Mouse (Mus musculus) midbrain, embryonic 10.5 days (tissue): ENCODE measurements around the gene Zc3h7b. TPM values are rescaled to one million over a fixed set of nuclear protein-coding genes. Genes with fewer than 3 reads are reported as not detected.
"Not testable (repeated sequence)": the region's sequence is repeated elsewhere in the genome, so short reads cannot be mapped to it uniquely, and the experiment has no call there.

Experiments
- DNase-seq: peaks from one replicate; pipeline ENCODE4 v3.0.0-alpha.2; 2017; ENCODE audit warnings: low spot score
- H3K27ac ChIP-seq: fragments of 300-500 bp; sonication (generic); replicated peaks from 2 replicates; pipeline ENCODE4 v1.5.1; 2016; ENCODE audit warnings: mild to moderate bottlenecking
- H3K27me3 ChIP-seq: fragments of 300-500 bp; sonication (generic); 2 replicates; pipeline ENCODE4 v1.6.1; 2016; ENCODE audit warnings: low read depth, mild to moderate bottlenecking; ENCODE audit not compliant: poor library complexity, severe bottlenecking
- H3K36me3 ChIP-seq: fragments of 300-500 bp; sonication (generic); 2 replicates; pipeline ENCODE4 v1.6.1; 2016; ENCODE audit warnings: mild to moderate bottlenecking, moderate library complexity
- H3K4me1 ChIP-seq: fragments of 300-500 bp; sonication (generic); 2 replicates; pipeline ENCODE4 v1.6.1; 2016
- H3K4me3 ChIP-seq: fragments of 300-500 bp; sonication (generic); 2 replicates; pipeline ENCODE4 v1.5.1; 2016; ENCODE audit warnings: mild to moderate bottlenecking, moderate library complexity
- H3K9me3 ChIP-seq: fragments of 300-500 bp; sonication (generic); replicated peaks from 2 replicates; pipeline ENCODE4 v1.6.1; 2016; ENCODE audit warnings: mild to moderate bottlenecking
- WGBS: fragments of 180-500 bp; shearing (Covaris S2); methylation state at CpG from one replicate; pipeline ENCODE4 v1.1.7; 2016; 5-methylcytosine and 5-hydroxymethylcytosine counted together
- polyA plus RNA-seq: library from polyadenylated mRNA; unstranded; fragments of >200 nt; fragmentation: Nextera tagmentation; extraction: Ambion mirVana; gene quantifications from 2 replicates; pipeline ENCODE4 v1.2.1, GENCODE M21; 2016

Zc3h7b gene
- polyA plus RNA-seq, 1 experiment from 2014 or later = 36.3 TPM

DNA sequence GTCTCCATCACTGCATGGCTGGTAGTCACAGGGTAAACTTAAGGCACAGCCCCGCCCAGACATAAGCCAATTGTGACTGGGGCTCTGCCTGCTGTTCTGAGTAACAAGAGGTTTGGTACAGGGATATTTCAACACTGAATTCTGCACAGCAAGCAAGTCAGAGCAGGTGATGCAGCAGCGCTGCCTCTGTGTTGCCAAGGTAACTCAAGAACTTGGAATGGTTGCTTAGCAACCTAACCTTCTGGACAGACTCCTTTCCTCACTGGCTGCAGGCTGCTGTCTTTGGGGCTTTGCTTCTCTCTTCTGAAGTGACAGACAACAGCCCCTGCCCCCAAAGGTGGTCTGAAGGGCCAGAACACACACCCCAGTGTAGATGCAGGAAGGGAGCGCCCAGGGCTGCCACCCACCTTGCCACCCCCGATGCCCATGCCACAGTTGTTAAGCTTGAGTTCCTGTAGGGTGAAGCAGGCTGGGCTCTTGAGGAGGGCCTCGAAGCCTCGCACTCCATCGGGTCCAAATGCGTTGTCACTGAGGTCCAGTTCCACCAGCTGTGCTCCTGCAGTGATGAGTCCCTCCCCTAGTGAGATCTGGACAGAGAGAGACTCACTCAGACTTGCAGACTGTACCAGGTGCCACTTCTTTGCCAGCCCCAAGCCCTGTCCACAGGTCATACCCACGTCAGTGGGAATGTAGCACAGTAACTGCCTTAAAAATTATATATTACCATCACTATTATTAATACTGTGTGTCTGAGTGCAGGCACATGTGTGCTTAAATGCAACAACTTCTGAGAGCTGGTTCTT lies 26.3 kb upstream of the Zc3h7b start:
- no peak for DNase-seq
- peaks cover 7% of the 10 kb centered on the region for H3K4me1 ChIP-seq
- H3K27ac ChIP-seq = no peak overlapping the region
- H3K36me3 ChIP-seq = peaks cover 95% of the 10 kb centered on the region
- H3K27me3 ChIP-seq = no peaks in the 10 kb centered on the region
- WGBS = 91% methylated on average over 9 of the region's 9 CpGs
- H3K9me3 ChIP-seq = no peaks in the 10 kb centered on the region
- no peak overlapping the region for H3K4me3 ChIP-seq

GRCm38 (mm10) chr15:81719139-81719531 lies 25.7 kb upstream of the Zc3h7b start:
- DNase-seq = no peak
- Histone ChIP-seq H3K27me3 (no peaks in the 10 kb centered on the region), H3K4me3 (no peak overlapping the region), H3K4me1 (peaks cover 7% of the 10 kb centered on the region), H3K9me3 (no peaks in the 10 kb centered on the region), H3K36me3 (peaks cover 95% of the 10 kb centered on the region), H3K27ac (no peak overlapping the region)
- WGBS = 91% methylated on average over 6 of the region's 6 CpGs

DNA sequence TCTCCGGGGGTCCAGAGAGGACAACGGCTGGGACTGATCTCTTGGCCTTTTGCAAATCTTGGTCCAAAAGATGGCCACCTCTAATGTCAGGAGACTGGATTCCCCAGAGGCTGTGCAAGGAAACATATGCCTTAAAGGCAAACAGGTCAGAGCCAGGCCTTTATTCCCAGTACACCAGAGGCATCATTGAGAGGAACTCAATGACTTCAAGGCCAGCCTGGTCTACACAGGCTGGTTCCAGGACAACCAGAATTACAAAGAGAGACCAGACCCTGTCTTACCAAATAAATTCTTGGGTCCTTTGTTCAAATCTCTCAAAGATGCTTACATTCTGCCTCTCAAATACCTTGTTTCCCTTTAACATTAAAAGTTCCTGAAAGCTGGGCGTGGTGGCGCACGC lies 22.5 kb upstream of the Zc3h7b start:
- H3K4me3 ChIP-seq = no peak overlapping the region
- peaks cover 95% of the 10 kb centered on the region for H3K36me3 ChIP-seq
- no peak overlapping the region for H3K27ac ChIP-seq
- H3K27me3 ChIP-seq = no peaks in the 10 kb centered on the region
- DNase-seq = no peak
- H3K9me3 ChIP-seq = no peaks in the 10 kb centered on the region
- H3K4me1 ChIP-seq = peaks cover 16% of the 10 kb centered on the region
- WGBS = 97% methylated on average over 5 of the region's 5 CpGs

- WGBS = 93% methylated on average over 11 of the region's 11 CpGs
- peaks cover 82% of the 10 kb centered on the region for H3K36me3 ChIP-seq
- H3K4me1 ChIP-seq = peaks cover 24% of the 10 kb centered on the region
- no peak overlapping the region for H3K4me3 ChIP-seq
- H3K27me3 ChIP-seq = no peaks in the 10 kb centered on the region
- DNase-seq = no peak
- H3K27ac ChIP-seq = no peak overlapping the region
- no peaks in the 10 kb centered on the region for H3K9me3 ChIP-seq
Observed at GRCm38 (mm10) chr15:81723653-81724052, 21.2 kb upstream of the Zc3h7b start.

DNA sequence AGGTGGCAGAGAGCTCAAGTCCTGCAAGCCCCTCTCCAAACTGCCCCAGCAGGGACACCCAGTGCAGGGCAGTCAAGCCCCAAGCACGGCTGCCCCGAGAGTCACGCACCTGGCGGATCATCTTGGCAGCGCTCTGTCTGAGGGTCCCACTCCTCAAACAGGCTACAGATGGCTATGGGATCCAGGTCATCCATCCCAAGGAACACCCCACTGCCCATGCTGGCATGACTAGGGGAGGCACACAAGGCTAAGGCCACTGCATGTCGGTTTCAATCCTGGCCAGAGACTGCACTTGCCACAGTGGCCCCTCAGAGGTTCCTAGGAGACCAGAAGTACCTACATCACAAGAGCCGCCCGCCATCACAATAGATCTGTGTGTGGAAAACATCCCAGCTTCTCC lies 18.9 kb upstream of the Zc3h7b start:
- H3K36me3 ChIP-seq = peaks cover 59% of the 10 kb centered on the region
- no peak overlapping the region for H3K4me3 ChIP-seq
- DNase-seq = no peak
- H3K27ac ChIP-seq = no peak overlapping the region
- WGBS = over 99% methylated on average over 8 of the region's 8 CpGs
- no peaks in the 10 kb centered on the region for H3K9me3 ChIP-seq
- H3K27me3 ChIP-seq = no peaks in the 10 kb centered on the region
- peaks cover 26% of the 10 kb centered on the region for H3K4me1 ChIP-seq

DNA sequence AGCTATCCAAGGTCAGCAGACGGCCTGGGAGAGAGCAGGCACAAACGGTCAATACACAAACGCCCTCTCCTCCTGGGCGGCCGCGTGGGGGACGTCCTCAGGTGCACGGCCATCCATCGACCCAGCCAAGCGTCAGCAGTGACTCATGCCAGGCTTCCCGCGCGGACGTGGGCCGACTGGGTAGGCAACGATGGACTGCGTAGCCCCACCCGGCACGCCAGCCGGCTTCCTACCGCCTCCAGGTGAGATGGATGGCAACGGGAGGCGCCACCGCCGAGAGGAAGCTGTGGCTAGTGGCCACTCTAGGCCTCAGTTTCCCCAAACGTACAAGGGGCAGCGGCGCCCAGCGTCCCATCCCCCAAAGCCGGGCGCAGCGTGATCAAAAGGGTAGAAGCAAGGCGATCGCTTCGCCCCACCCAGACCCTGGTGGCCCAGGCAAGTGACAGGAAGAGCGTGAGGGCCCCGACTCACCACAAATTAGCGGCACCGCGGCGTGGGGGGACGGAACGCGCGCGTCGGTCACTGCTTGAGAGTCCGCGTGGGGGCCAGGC lies 15.5 kb upstream of the Zc3h7b start:
- H3K27me3 ChIP-seq = no peaks in the 10 kb centered on the region
- H3K9me3 ChIP-seq = no peaks in the 10 kb centered on the region
- H3K27ac ChIP-seq = peak overlapping the region; percentile 94
- peak; percentile 29 for DNase-seq
- H3K4me3 ChIP-seq = peak overlapping the region; percentile 96
- peaks cover 25% of the 10 kb centered on the region for H3K36me3 ChIP-seq
- H3K4me1 ChIP-seq = peaks cover 26% of the 10 kb centered on the region
- under 1% methylated on average over 49 of the region's 49 CpGs for WGBS

DNA sequence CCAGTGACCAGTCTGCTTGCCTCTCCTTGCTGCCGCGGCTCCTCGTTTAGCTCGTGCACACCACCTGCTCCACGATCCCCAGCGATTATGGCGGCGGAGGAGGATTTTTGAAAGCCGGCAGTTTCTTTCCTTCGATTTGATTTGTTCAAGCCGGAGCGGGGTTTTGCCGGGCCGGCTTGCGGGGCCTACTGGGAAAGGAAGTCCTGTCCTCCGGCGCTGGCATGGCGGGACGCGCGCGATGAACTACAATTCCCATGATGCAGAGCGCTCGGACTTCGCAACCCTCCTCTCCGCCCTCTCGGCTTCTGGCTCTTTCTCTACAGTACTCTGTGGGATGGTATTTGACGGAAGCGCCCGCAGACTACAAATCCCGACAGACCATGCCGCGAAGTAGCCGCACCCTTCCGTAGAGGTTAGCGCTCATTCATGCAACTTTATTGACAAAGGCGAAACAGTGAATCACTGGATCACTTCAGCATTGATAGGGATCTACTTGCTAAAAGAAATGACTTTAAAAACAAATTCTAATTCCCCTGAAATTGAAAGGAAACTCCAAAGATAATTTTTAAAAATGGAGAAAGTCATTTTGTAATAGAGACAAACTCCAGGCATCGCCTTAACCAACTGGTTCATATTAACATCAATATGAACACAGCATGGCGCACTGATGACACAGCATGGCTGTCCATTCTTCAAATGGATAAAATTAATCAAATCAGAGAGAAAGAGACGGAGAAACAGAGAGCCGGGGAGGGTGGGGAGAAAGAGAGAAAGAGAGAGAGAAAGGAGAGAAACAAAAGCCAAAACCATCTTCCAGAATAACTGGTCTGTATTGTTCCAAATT lies 14.8 kb upstream of the Zc3h7b start:
- WGBS = 5% methylated on average over 41 of the region's 41 CpGs
- peak; percentile 99 for DNase-seq

GRCm38 (mm10) chr15:81735075-81735474 lies 9.8 kb upstream of the Zc3h7b start:
- WGBS = 70% methylated on average over 3 of the region's 3 CpGs
- H3K4me1 ChIP-seq = no peaks in the 10 kb centered on the region
- DNase-seq = no peak
- H3K27me3 ChIP-seq = no peaks in the 10 kb centered on the region
- H3K9me3 ChIP-seq = no peaks in the 10 kb centered on the region
- no peaks in the 10 kb centered on the region for H3K36me3 ChIP-seq
- no peak overlapping the region for H3K27ac ChIP-seq
- no peak overlapping the region for H3K4me3 ChIP-seq

More for the DNA sequence above, 14.8 kb upstream of the Zc3h7b start:
- Histone ChIP-seq H3K36me3 (peaks cover 18% of the 10 kb centered on the region), H3K9me3 (no peaks in the 10 kb centered on the region), H3K4me3 (peak overlapping the region; percentile 96), H3K4me1 (peaks cover 26% of the 10 kb centered on the region), H3K27ac (peak overlapping the region; percentile 94), H3K27me3 (no peaks in the 10 kb centered on the region)

DNA sequence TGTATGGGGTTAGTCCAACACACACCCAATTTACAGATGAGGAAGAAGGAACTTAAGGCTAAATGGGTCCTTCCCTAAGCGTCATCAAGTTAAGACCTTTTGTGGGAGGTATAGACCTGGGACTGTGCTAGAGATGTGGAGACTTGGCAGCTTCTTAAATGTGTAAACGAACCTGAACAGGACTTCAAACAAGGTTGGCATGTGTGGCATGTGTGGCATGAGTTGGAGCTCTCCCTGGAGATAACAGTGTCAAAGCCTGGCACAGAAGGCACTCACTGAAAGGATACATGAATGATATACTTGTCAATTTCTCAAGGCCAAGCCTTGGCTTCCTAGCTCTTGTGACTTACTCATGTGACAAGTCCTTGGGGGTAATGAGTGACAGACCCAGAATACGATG lies 5.6 kb upstream of the Zc3h7b start:
- Histone ChIP-seq H3K27ac (no peak overlapping the region), H3K36me3 (no peaks in the 10 kb centered on the region)
- whole genome bisulfite sequencing = 80% methylated on average over 3 of the region's 3 CpGs

DNA sequence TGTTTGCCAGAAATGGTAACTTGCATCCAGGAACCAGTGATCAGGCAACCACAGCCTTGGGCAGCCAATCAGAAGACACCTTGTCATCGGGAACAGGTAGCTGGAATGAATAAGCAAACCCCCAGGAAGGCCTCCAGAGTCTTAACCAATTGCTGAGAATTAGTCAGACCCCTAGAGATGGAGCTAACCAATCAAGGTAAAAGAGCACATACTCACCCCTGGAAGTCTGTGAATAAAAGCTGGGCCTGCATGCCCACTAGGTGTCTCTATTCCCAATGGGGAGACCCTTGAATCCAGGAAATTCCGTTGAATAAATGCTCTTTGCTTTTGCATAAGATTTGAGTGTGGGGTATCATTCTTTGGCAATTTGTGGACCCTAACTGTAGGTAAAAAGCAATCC lies 4.9 kb upstream of the Zc3h7b start:
- DNase-seq = no peak
- Histone ChIP-seq H3K36me3 (no peaks in the 10 kb centered on the region), H3K9me3 (no peaks in the 10 kb centered on the region), H3K27me3 (no peaks in the 10 kb centered on the region), H3K4me3 (no peak overlapping the region), H3K4me1 (peaks cover 7% of the 10 kb centered on the region), H3K27ac (no peak overlapping the region)
- WGBS = 18% methylated on average over 2 of the region's 2 CpGs

More for the DNA sequence above, 5.6 kb upstream of the Zc3h7b start:
- DNase-seq = no peak
- Histone ChIP-seq H3K4me1 (peaks cover 3% of the 10 kb centered on the region), H3K4me3 (no peak overlapping the region), H3K27me3 (no peaks in the 10 kb centered on the region), H3K9me3 (no peaks in the 10 kb centered on the region)

DNA sequence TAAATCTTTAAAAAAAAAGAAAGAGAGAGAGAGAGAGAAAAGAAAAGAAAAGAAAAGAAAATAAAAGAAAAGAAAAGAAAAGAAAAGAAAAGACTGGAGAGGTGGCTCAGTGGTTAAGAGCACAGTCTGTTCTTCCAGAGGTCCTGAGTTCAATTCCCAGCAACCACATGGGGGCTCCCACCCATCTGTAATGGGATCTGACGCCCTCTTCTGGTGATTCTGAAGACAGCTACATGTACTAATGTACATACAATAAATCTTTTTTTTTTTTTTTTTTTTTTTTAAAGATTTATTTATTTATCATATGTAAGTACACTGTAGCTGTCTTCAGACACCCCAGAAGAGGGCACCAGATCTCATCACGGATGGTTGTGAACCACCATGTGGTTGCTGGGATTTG lies 2.5 kb upstream of the Zc3h7b start:
- H3K4me1 ChIP-seq = peaks cover 18% of the 10 kb centered on the region
- WGBS = 37% methylated on average over 2 of the region's 2 CpGs
- H3K4me3 ChIP-seq, DNase-seq, H3K27me3 ChIP-seq, H3K27ac ChIP-seq, H3K9me3 ChIP-seq, H3K36me3 ChIP-seq: not testable (repeated sequence)

- 1% methylated on average over 33 of the region's 33 CpGs for WGBS
- Histone ChIP-seq H3K27me3 (no peaks in the 10 kb centered on the region), H3K27ac (peak overlapping the region; percentile 99), H3K36me3 (peaks cover 10% of the 10 kb centered on the region; the same call in 1 of the 2 replicates), H3K4me1 (peaks cover 32% of the 10 kb centered on the region), H3K9me3 (no peaks in the 10 kb centered on the region), H3K4me3 (peak overlapping the region; percentile 81)
- DNase-seq = peak; percentile 81
Observed at GRCm38 (mm10) chr15:81745601-81746114, 801 bp downstream of the Zc3h7b start.
